Mouse (Mus musculus) forebrain, embryonic 15.5 days (tissue): Measurements from ENCODE around the gene Tspan33. TPM values are rescaled to one million over a fixed set of nuclear protein-coding genes. Genes with fewer than 3 reads are reported as not detected.
"Not testable (repeated sequence)": the region's sequence is repeated elsewhere in the genome, so short reads cannot be mapped to it uniquely, and the experiment has no call there.

ENCODE experiments used
- ATAC-seq: fragments of 200-750 bp; cut with Nextera tagmentation; replicated peaks from 2 replicates; pipeline ENCODE4 v1.8.0; 2017; ENCODE audit warnings: mild to moderate bottlenecking, moderate TSS enrichment, moderate library complexity
- H3K27ac ChIP-seq: fragments of 300-500 bp; sonication (generic); replicated peaks from 2 replicates; pipeline ENCODE4 v1.5.1; 2015; ENCODE audit warnings: mild to moderate bottlenecking, inconsistent platforms
- H3K27me3 ChIP-seq: fragments of 300-500 bp; sonication (generic); 2 replicates; pipeline ENCODE4 v1.6.1; 2015; ENCODE audit warnings: inconsistent platforms
- H3K36me3 ChIP-seq: fragments of 300-500 bp; sonication (generic); 2 replicates; pipeline ENCODE4 v1.6.1; 2015; ENCODE audit warnings: mild to moderate bottlenecking, inconsistent platforms
- H3K4me1 ChIP-seq: fragments of 300-500 bp; sonication (generic); 2 replicates; pipeline ENCODE4 v1.6.1; 2015; ENCODE audit warnings: inconsistent platforms
- H3K4me2 ChIP-seq: fragments of 300-500 bp; sonication (generic); replicated peaks from 2 replicates; pipeline ENCODE4 v1.6.1; 2015; ENCODE audit warnings: mild to moderate bottlenecking, inconsistent platforms
- H3K4me3 ChIP-seq: fragments of 300-500 bp; sonication (generic); 2 replicates; pipeline ENCODE4 v1.5.1; 2015; ENCODE audit warnings: mild to moderate bottlenecking, inconsistent platforms
- H3K9ac ChIP-seq: fragments of 300-500 bp; sonication (generic); replicated peaks from 2 replicates; pipeline ENCODE4 v1.6.1; 2015; ENCODE audit warnings: mild to moderate bottlenecking, inconsistent platforms
- H3K9me3 ChIP-seq: fragments of 300-500 bp; sonication (generic); 2 replicates; pipeline ENCODE4 v1.6.1; 2016; ENCODE audit warnings: inconsistent platforms
- WGBS: fragments of 180-500 bp; shearing (Covaris S2); methylation state at CpG from one replicate; pipeline ENCODE4 v1.1.7; 2015; ENCODE audit warnings: mixed read lengths; 5-methylcytosine and 5-hydroxymethylcytosine counted together
- polyA plus RNA-seq: library from polyadenylated mRNA; unstranded; fragments of >200 nt; fragmentation: Nextera tagmentation; extraction: Ambion mirVana; gene quantifications from 2 replicates; pipeline ENCODE4 v1.2.1, GENCODE M21; 2015

The Tspan33 gene
- polyA plus RNA-seq, 1 experiment from 2014 or later, result 7.4 TPM

- Histone ChIP-seq H3K27ac (no peak overlapping the region), H3K4me3 (no peak overlapping the region), H3K27me3 (no peaks in the 10 kb centered on the region), H3K36me3 (no peaks in the 10 kb centered on the region), H3K9me3 (no peaks in the 10 kb centered on the region), H3K4me2 (no peak overlapping the region), H3K4me1 (no peaks in the 10 kb centered on the region), H3K9ac (no peak overlapping the region)
- ATAC-seq, result no peak
- WGBS, result 92% methylated on average over 1 of the region's 1 CpGs
Measured at GRCm38 (mm10) chr6:29729491-29729890, 35.5 kb downstream of the Tspan33 start.

- H3K9ac ChIP-seq, result peak within 1 kb of the TSS; percentile 72
- H3K4me2 ChIP-seq, result peak within 1 kb of the TSS; percentile 86
- no peaks in the 10 kb centered on the region for H3K9me3 ChIP-seq
- H3K36me3 ChIP-seq, result no peaks in the 10 kb centered on the region
- no peaks in the 10 kb centered on the region for H3K27me3 ChIP-seq
- 1% methylated on average over 27 of the region's 30 CpGs for WGBS
- H3K27ac ChIP-seq, result peak within 1 kb of the TSS; percentile 82
- peak; percentile 97 for ATAC-seq
- H3K4me3 ChIP-seq, result peak within 1 kb of the TSS; percentile 66
- peaks cover 13% of the 10 kb centered on the region for H3K4me1 ChIP-seq
Measured at GRCm38 (mm10) chr6:29735336-29735688, 41.3 kb downstream of the Tspan33 start, which contains the start of gene Smo. TSS of gene Smo (plus strand) at chr6:29735503.

GRCm38 (mm10) chr6:29735689-29736451 lies 41.8 kb downstream of the Tspan33 start:
- Histone ChIP-seq H3K27me3 (no peaks in the 10 kb centered on the region), H3K9ac (peak overlapping the region; percentile 72), H3K4me1 (peaks cover 13% of the 10 kb centered on the region), H3K27ac (peak overlapping the region; percentile 82), H3K4me2 (peak overlapping the region; percentile 86), H3K4me3 (peak overlapping the region; percentile 66), H3K36me3 (no peaks in the 10 kb centered on the region), H3K9me3 (no peaks in the 10 kb centered on the region)
- under 1% methylated on average over 75 of the region's 75 CpGs for WGBS
- peak; percentile 81 for ATAC-seq

- Histone ChIP-seq H3K27me3 (no peaks in the 10 kb centered on the region), H3K4me3 (peak overlapping the region; percentile 66), H3K9me3 (no peaks in the 10 kb centered on the region), H3K36me3 (no peaks in the 10 kb centered on the region), H3K4me2 (peak overlapping the region; percentile 86), H3K9ac (peak overlapping the region; percentile 72), H3K27ac (0 out of 2 replicates have a peak overlapping the region, but pooled peaks have one; percentile 82), H3K4me1 (peaks cover 13% of the 10 kb centered on the region)
- no peak for ATAC-seq
- 14% methylated on average over 13 of the region's 13 CpGs for WGBS
Measured at GRCm38 (mm10) chr6:29736610-29737458, 42.8 kb downstream of the Tspan33 start.

GRCm38 (mm10) chr6:29751466-29752152 lies 57.6 kb downstream of the Tspan33 start:
- no peaks in the 10 kb centered on the region for H3K9me3 ChIP-seq

GRCm38 (mm10) chr6:29753336-29753735 lies 59.3 kb downstream of the Tspan33 start:
- H3K27me3 ChIP-seq, result no peaks in the 10 kb centered on the region
- WGBS, result 69% methylated on average over 11 of the region's 11 CpGs
- H3K4me2 ChIP-seq, result no peak overlapping the region
- no peak overlapping the region for H3K4me3 ChIP-seq
- ATAC-seq, result no peak
- H3K9ac ChIP-seq, result no peak overlapping the region
- H3K9me3 ChIP-seq, result no peaks in the 10 kb centered on the region
- H3K27ac ChIP-seq, result no peak overlapping the region
- 0 out of 2 replicates have a peak, but pooled peaks cover 3% of the 10 kb centered on the region for H3K4me1 ChIP-seq
- no peaks in the 10 kb centered on the region for H3K36me3 ChIP-seq

More at GRCm38 (mm10) chr6:29751466-29752152, 57.6 kb downstream of the Tspan33 start:
- Histone ChIP-seq H3K4me3 (no peak overlapping the region), H3K27me3 (no peaks in the 10 kb centered on the region), H3K9ac (no peak overlapping the region), H3K36me3 (no peaks in the 10 kb centered on the region), H3K27ac (no peak overlapping the region), H3K4me2 (no peak overlapping the region), H3K4me1 (0 out of 2 replicates have a peak, but pooled peaks cover 3% of the 10 kb centered on the region)
- no peak for ATAC-seq
- 90% methylated on average over 3 of the region's 3 CpGs for WGBS

- H3K27ac ChIP-seq, result peak overlapping the region; percentile 56
- no peaks in the 10 kb centered on the region for H3K27me3 ChIP-seq
- no peak overlapping the region for H3K4me3 ChIP-seq
- 0 out of 2 replicates have a peak, but pooled peaks cover 3% of the 10 kb centered on the region for H3K4me1 ChIP-seq
- H3K9me3 ChIP-seq, result no peaks in the 10 kb centered on the region
- H3K4me2 ChIP-seq, result no peak overlapping the region
- no peaks in the 10 kb centered on the region for H3K36me3 ChIP-seq
- 56% methylated on average over 5 of the region's 5 CpGs for WGBS
- no peak overlapping the region for H3K9ac ChIP-seq
- ATAC-seq, result peak; percentile 42; the same call in 1 of the 2 replicates
Measured at GRCm38 (mm10) chr6:29756001-29756400, 62.0 kb downstream of the Tspan33 start.

- Histone ChIP-seq H3K27ac (no peak overlapping the region), H3K4me3 (no peak overlapping the region), H3K36me3 (no peaks in the 10 kb centered on the region), H3K27me3 (no peaks in the 10 kb centered on the region), H3K9ac (no peak overlapping the region), H3K4me2 (no peak overlapping the region), H3K9me3 (no peaks in the 10 kb centered on the region), H3K4me1 (0 out of 2 replicates have a peak, but pooled peaks cover 3% of the 10 kb centered on the region)
- WGBS, result 88% methylated on average over 4 of the region's 4 CpGs
- no peak for ATAC-seq
Measured at GRCm38 (mm10) chr6:29756476-29756875, 62.5 kb downstream of the Tspan33 start.

- no peak overlapping the region for H3K4me2 ChIP-seq
- no peak overlapping the region for H3K4me3 ChIP-seq
- no peaks in the 10 kb centered on the region for H3K27me3 ChIP-seq
- WGBS, result 35% methylated on average over 4 of the region's 4 CpGs
- H3K36me3 ChIP-seq, result no peaks in the 10 kb centered on the region
- H3K9ac ChIP-seq, result no peak overlapping the region
- no peaks in the 10 kb centered on the region for H3K9me3 ChIP-seq
- H3K4me1 ChIP-seq, result 0 out of 2 replicates have a peak, but pooled peaks cover 3% of the 10 kb centered on the region
- H3K27ac ChIP-seq, result 0 out of 2 replicates have a peak overlapping the region, but pooled peaks have one; percentile 41
- ATAC-seq, result peak; percentile 36; the same call in 1 of the 2 replicates
Measured at GRCm38 (mm10) chr6:29758417-29758816, 64.4 kb downstream of the Tspan33 start.

- Histone ChIP-seq H3K9me3 (no peaks in the 10 kb centered on the region), H3K27me3 (no peaks in the 10 kb centered on the region), H3K4me3 (no peak overlapping the region), H3K4me2 (no peak overlapping the region), H3K9ac (no peak overlapping the region), H3K27ac (no peak overlapping the region), H3K4me1 (0 out of 2 replicates have a peak, but pooled peaks cover 3% of the 10 kb centered on the region), H3K36me3 (no peaks in the 10 kb centered on the region)
- WGBS, result 87% methylated on average over 13 of the region's 13 CpGs
- ATAC-seq, result no peak
Measured at GRCm38 (mm10) chr6:29759012-29759679, 65.1 kb downstream of the Tspan33 start.

GRCm38 (mm10) chr6:29760397-29760796 lies 66.4 kb downstream of the Tspan33 start:
- not testable (repeated sequence) for H3K4me2 ChIP-seq, H3K4me1 ChIP-seq, ATAC-seq, H3K36me3 ChIP-seq, H3K9ac ChIP-seq, H3K9me3 ChIP-seq, H3K27me3 ChIP-seq, H3K4me3 ChIP-seq, H3K27ac ChIP-seq
- WGBS, result 100% methylated on average over 2 of the region's 2 CpGs
